8 mouse cellular contexts compared by ENCODE assay signal in the genomic region with DNA sequence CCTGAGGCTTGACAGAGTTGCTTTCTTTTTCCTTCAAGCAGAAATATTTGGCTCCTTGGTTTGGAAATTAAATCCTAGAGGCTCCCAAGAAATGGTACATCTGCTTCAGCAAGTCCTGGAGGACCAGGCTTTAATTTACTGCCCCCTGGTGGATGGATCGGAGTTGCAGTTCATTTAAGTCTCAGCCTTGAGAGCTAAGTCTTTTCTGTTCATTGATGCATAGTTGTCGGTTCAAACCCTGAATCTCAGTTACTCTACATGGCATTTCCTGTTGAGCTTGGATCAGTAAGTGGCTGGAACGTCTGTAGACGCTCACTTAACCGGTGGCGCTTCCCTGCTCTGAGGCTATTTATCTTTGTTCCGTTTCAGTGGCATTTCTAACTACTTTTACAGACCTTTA.
DNase-seq lines count a peak whose midpoint lies in the region.

No protein-coding gene starts in this region.

- intact Hi-C loops in left cerebral cortex, postnatal 4 days (cut with DNase I), result no loop called here

- DNase-seq in layer of hippocampus, adult 18-20 months (ENCODE audit: low spot score in 2 of 2), result peak; percentile 5 to 77
- DNase-seq in layer of hippocampus, adult 9-10 months (ENCODE audit: low spot score), result no peak
- peak; percentile 57 to 71 for DNase-seq in adrenal gland, adult 18-20 months (ENCODE audit: low spot score in 2 of 2)
- DNase-seq in embryo, embryonic 9.5 days (ENCODE audit: extremely low spot score), result peak; percentile 65
- DNase-seq in kidney, adult 18-20 months, result peak; percentile 58
- DNase-seq in left cerebral cortex, postnatal 4 days, result peak; percentile 59
- DNase-seq in right cerebral cortex, adult 18-20 months, result peak; percentile 45
- DNase-seq in yolk sac, embryonic 10.5 days (ENCODE audit: low spot score), result peak; percentile 23
